Mouse (Mus musculus): ENCODE measurements around the gene Kctd3.

DNA sequence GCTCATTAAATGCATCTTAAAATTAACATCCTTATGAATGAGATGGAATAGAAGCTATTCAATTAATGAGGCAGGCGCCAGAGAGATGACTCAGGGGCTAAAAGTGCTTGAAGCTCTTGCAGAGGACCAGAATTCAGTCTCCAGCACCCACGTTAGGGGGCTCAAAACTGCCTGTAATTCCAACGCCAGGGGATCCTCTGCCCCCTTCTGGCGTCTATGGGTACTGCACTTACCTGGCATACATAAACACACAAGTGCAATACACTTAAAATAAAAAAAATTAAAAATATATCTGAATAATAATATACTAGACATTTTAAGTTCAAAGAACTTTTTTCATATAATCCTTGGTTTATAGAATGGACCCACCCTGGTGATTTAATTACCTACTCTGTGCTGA is 49.8 kb upstream of the Kctd3 start:
- TF ChIP-seq CTCF (IDR thresholded peaks at IDR 0.05; ENCODE audit: low read depth) (no peak), EP300 (IDR thresholded peaks at IDR 0.05; ENCODE audit: low read depth) (no peak)
